ENCODE assay signal across 29 mouse cellular contexts in genomic region chr9:119975286-119975685, GRCm38 (mm10). TPM values are rescaled to one million over a fixed set of nuclear protein-coding genes. Genes with fewer than 3 reads are reported as not detected.
"Had no signal": no experiment of that assay in that cellular context is flagged by ENCODE, and none has a peak within 500 bp of the region (broad histone marks: within the 10 kb centered on the region; RNA-seq: fewer than 3 reads in every experiment).

No protein-coding gene starts in this region.

- H3K4me3 ChIP-seq: heart, adult 2 months; heart, embryonic 13.5 days; heart, embryonic 15.5 days; hindbrain, embryonic 13.5 days; hindbrain, embryonic 15.5 days; intestine, embryonic 15.5 days; layer of hippocampus, adult 2 months; left cerebral cortex, adult 2 months; limb, embryonic 10.5 days; limb, embryonic 12.5 days; liver, embryonic 13.5 days; liver, embryonic 15.5 days had no signal

- H3K27ac ChIP-seq: heart, adult 2 months; heart, embryonic 13.5 days; heart, embryonic 15.5 days; hindbrain, embryonic 13.5 days; hindbrain, embryonic 15.5 days; hindbrain, postnatal 0 days; intestine, embryonic 15.5 days; kidney, postnatal 0 days; layer of hippocampus, adult 2 months; left cerebral cortex, adult 2 months; limb, embryonic 10.5 days; limb, embryonic 12.5 days; liver, embryonic 13.5 days; liver, embryonic 15.5 days had no signal

- H3K9ac ChIP-seq: forebrain, postnatal 0 days; heart, embryonic 13.5 days; heart, embryonic 15.5 days; hindbrain, embryonic 13.5 days; hindbrain, embryonic 15.5 days; intestine, embryonic 15.5 days; limb, embryonic 12.5 days; liver, embryonic 13.5 days; liver, embryonic 15.5 days had no signal

- H3K4me2 ChIP-seq: heart, embryonic 11.5 days; heart, embryonic 13.5 days; heart, embryonic 15.5 days; hindbrain, embryonic 13.5 days; hindbrain, embryonic 15.5 days; intestine, embryonic 15.5 days; limb, embryonic 12.5 days; liver, embryonic 11.5 days; liver, embryonic 13.5 days; liver, embryonic 15.5 days had no signal

- H3K9me3 ChIP-seq: heart, embryonic 13.5 days; heart, embryonic 15.5 days; hindbrain, embryonic 13.5 days; hindbrain, embryonic 15.5 days; intestine, embryonic 15.5 days; limb, embryonic 10.5 days; limb, embryonic 12.5 days; liver, embryonic 13.5 days; liver, embryonic 15.5 days had no signal

- H3K36me3 ChIP-seq: hindbrain, embryonic 15.5 days had no signal

- DNase-seq: forebrain, postnatal 0 days; gastrocnemius, postnatal 14 days; gastrocnemius, postnatal 36 days; heart, adult 11 months; heart, adult 2 months; heart, postnatal 14 days; heart, postnatal 36 days; liver; liver, embryonic 13.5 days had no signal

- ATAC-seq: forebrain, postnatal 0 days; hindbrain, postnatal 0 days; inflammation-experienced regulatory T-cells, adult 6 months; intestine, embryonic 15.5 days; intestine, postnatal 0 days had no signal

- H3K27me3 ChIP-seq: heart, embryonic 13.5 days; heart, embryonic 15.5 days; hindbrain, embryonic 13.5 days; hindbrain, embryonic 15.5 days; intestine, embryonic 15.5 days; limb, embryonic 12.5 days; liver, embryonic 13.5 days; liver, embryonic 15.5 days had no signal

RNA-seq across cellular contexts. Expression of gene Ttc21a, which starts 37.9 kb away (rescaled TPM):
- total RNA-seq: gastrocnemius, adult 18-20 months; gastrocnemius, adult 8-10 months; gastrocnemius, postnatal 14 days; gastrocnemius, postnatal 36 days; heart, adult 2 months; heart, postnatal 36 days had no signal
- polyA plus RNA-seq: inflammation-experienced regulatory T-cells, adult 6 months; intestine, postnatal 0 days had no signal

RNA-seq across cellular contexts. Expression of gene Xirp1, which starts 48.1 kb away (rescaled TPM):
- total RNA-seq: forebrain, postnatal 0 days; hematopoietic stem cell, adult 5-6 weeks had no signal
- polyA plus RNA-seq: forebrain, postnatal 0 days; hindbrain, embryonic 11.5 days; hindbrain, embryonic 15.5 days; inflammation-experienced regulatory T-cells, adult 6 months had no signal
